Mouse (Mus musculus): Measurements from ENCODE around the gene Irs2. TPM values are rescaled to one million over a fixed set of nuclear protein-coding genes. Genes with fewer than 3 reads are reported as not detected.

Irs2 gene
- total and polyA plus RNA-seq, 3 experiments = 4.5 to 19.0 (median 13.5) TPM

- H3K79me2 ChIP-seq (replicated peaks; ENCODE audit: control insufficient read depth, insufficient read depth, low read length) = no peaks in the 10 kb centered on the region
These were observed 55.6 kb downstream of the Irs2 start for GRCm38 (mm10) chr8:10952706-10953105.

DNA sequence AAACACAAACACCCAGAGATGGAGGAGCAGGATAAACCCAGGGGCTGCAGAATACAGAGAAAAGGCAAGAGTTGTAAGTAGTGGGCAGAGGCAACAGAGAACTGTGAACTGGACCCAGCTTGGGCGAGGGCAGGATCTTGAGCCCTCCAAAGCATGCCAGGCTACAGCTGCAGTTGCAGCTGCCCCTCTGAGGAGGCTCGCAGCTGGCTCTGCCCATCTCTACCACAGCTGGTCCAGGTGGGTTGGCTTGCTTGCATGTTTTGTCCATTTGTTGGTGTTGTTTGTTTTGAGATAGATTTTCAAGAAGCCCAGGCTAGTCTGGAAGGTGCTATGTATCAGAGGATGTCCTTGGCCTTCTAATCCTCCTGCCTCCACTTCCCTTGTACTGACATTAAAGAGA is 56.0 kb downstream of the Irs2 start:
- intact Hi-C loops (cut with DNase I) = loop anchor here (5.0 kb wide), 1 partner anchor 50 kb away; no protein-coding TSS in a partner anchor
- no peaks in the 10 kb centered on the region for H3K27me3 ChIP-seq (ENCODE audit: control insufficient read depth, insufficient read depth, low read length)

More at GRCm38 (mm10) chr8:10952706-10953105, 55.6 kb downstream of the Irs2 start:
- Histone ChIP-seq H3K4me3 (no peak overlapping the region), H3K9ac (ENCODE audit: low read depth, low read length) (no peak overlapping the region), H3K4me1 (ENCODE audit: control insufficient read depth, insufficient read depth, low read length) (peaks cover 3% of the 10 kb centered on the region), H3K36me3 (ENCODE audit: control insufficient read depth, insufficient read depth, low read length) (no peaks in the 10 kb centered on the region), H3K27me3 (ENCODE audit: control insufficient read depth, insufficient read depth, low read length) (0 out of 2 replicates have a peak, but pooled peaks cover 1% of the 10 kb centered on the region), H3K27ac (no peak overlapping the region)
- WGBS = 48% methylated on average over 5 of the region's 5 CpGs
- DNase-seq = no peak
- TF ChIP-seq CTCF (IDR thresholded peaks at IDR 0.05) = no peak
- no peak for TF ChIP-seq EP300 (IDR thresholded peaks at IDR 0.05; ENCODE audit: insufficient read depth, low read depth, low read length)
- TF ChIP-seq POLR2A (IDR thresholded peaks at IDR 0.05; ENCODE audit: insufficient read depth, low read depth, low read length) = no peak
- intact Hi-C loops (cut with DNase I) = loop anchor here (5.0 kb wide), 1 partner anchor 50 kb away; no protein-coding TSS in a partner anchor

DNA sequence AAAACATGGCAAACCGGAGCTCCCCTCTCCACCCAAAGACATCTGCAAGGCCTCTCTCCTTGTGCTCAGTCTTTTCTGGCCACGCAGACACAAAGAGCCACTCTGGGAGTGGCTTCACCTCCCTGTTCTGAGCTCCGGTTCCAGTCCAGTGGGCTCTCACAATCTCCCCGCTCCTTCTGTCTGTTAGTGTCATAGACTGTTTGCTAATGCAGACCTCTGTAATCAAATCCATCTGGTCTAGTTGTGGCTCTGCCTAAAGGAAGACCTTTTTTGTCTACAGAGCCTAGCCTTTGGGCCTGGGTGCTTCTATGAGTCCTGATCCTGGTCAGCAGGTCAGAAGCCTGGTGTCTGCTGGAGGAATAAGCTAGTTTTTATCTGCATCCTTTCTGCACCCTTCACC is 56.7 kb downstream of the Irs2 start:
- no peaks in the 10 kb centered on the region for H3K36me3 ChIP-seq (ENCODE audit: control insufficient read depth, insufficient read depth, low read length)
- no peak overlapping the region for H3K27ac ChIP-seq
- TF ChIP-seq EP300 (IDR thresholded peaks at IDR 0.05; ENCODE audit: insufficient read depth, low read depth, low read length) (no peak), CTCF (IDR thresholded peaks at IDR 0.05) (no peak), POLR2A (IDR thresholded peaks at IDR 0.05; ENCODE audit: insufficient read depth, low read depth, low read length) (no peak)
- no peak for DNase-seq
- no peaks in the 10 kb centered on the region for H3K27me3 ChIP-seq (ENCODE audit: control insufficient read depth, insufficient read depth, low read length)
- intact Hi-C loops (cut with DNase I) = loop anchor here (5.0 kb wide), 1 partner anchor 51 kb away; no protein-coding TSS in a partner anchor
- H3K4me1 ChIP-seq (ENCODE audit: control insufficient read depth, insufficient read depth, low read length) = peaks cover 3% of the 10 kb centered on the region
- H3K79me2 ChIP-seq (replicated peaks; ENCODE audit: control insufficient read depth, insufficient read depth, low read length) = no peaks in the 10 kb centered on the region
- no peak overlapping the region for H3K9ac ChIP-seq (ENCODE audit: low read depth, low read length)
- no peak overlapping the region for H3K4me3 ChIP-seq
- 89% methylated on average over 4 of the region's 4 CpGs for WGBS

More for the DNA sequence above, 56.0 kb downstream of the Irs2 start:
- H3K79me2 ChIP-seq (replicated peaks; ENCODE audit: control insufficient read depth, insufficient read depth, low read length) = no peaks in the 10 kb centered on the region
- H3K4me3 ChIP-seq = no peak overlapping the region
- H3K9ac ChIP-seq (ENCODE audit: low read depth, low read length) = no peak overlapping the region
- no peak for DNase-seq
- no peaks in the 10 kb centered on the region for H3K36me3 ChIP-seq (ENCODE audit: control insufficient read depth, insufficient read depth, low read length)
- H3K4me1 ChIP-seq (ENCODE audit: control insufficient read depth, insufficient read depth, low read length) = peaks cover 3% of the 10 kb centered on the region
- 94% methylated on average over 2 of the region's 2 CpGs for WGBS
- TF ChIP-seq EP300 (IDR thresholded peaks at IDR 0.05; ENCODE audit: insufficient read depth, low read depth, low read length) (no peak), POLR2A (IDR thresholded peaks at IDR 0.05; ENCODE audit: insufficient read depth, low read depth, low read length) (no peak), CTCF (IDR thresholded peaks at IDR 0.05) (no peak)
- H3K27ac ChIP-seq = no peak overlapping the region

- no peaks in the 10 kb centered on the region for H3K79me2 ChIP-seq (replicated peaks; ENCODE audit: control insufficient read depth, insufficient read depth, low read length)
- TF ChIP-seq POLR2A (IDR thresholded peaks at IDR 0.05; ENCODE audit: insufficient read depth, low read depth, low read length) (0 out of 2 replicates have a peak, but pooled peaks have one; percentile 36), EP300 (IDR thresholded peaks at IDR 0.05; ENCODE audit: insufficient read depth, low read depth, low read length) (peak; percentile 91), CTCF (IDR thresholded peaks at IDR 0.05) (no peak)
- WGBS = 1% methylated on average over 23 of the region's 23 CpGs
- H3K36me3 ChIP-seq (ENCODE audit: control insufficient read depth, insufficient read depth, low read length) = no peaks in the 10 kb centered on the region
- intact Hi-C loops (cut with DNase I) = loop anchor here (2.0 kb wide), 1 partner anchor 19 kb away; no protein-coding TSS in a partner anchor
- H3K9ac ChIP-seq (ENCODE audit: low read depth, low read length) = no peak overlapping the region
- H3K27me3 ChIP-seq (ENCODE audit: control insufficient read depth, insufficient read depth, low read length) = no peaks in the 10 kb centered on the region
- H3K4me1 ChIP-seq (ENCODE audit: control insufficient read depth, insufficient read depth, low read length) = peaks cover 8% of the 10 kb centered on the region
- H3K4me3 ChIP-seq = peak overlapping the region; percentile 27
- H3K27ac ChIP-seq = no peak overlapping the region; the same call in 1 of the 2 replicates
- peak; percentile 95 to 98 for DNase-seq
These were observed 62.1 kb downstream of the Irs2 start for GRCm38 (mm10) chr8:10945939-10946740.

- no peaks in the 10 kb centered on the region for H3K79me2 ChIP-seq (replicated peaks; ENCODE audit: control insufficient read depth, insufficient read depth, low read length)
- H3K4me3 ChIP-seq = no peak overlapping the region
- H3K27ac ChIP-seq = no peak overlapping the region; the same call in 1 of the 2 replicates
- H3K4me1 ChIP-seq (ENCODE audit: control insufficient read depth, insufficient read depth, low read length) = peaks cover 8% of the 10 kb centered on the region
- no peaks in the 10 kb centered on the region for H3K36me3 ChIP-seq (ENCODE audit: control insufficient read depth, insufficient read depth, low read length)
- H3K9ac ChIP-seq (ENCODE audit: low read depth, low read length) = no peak overlapping the region
- WGBS = 50% methylated on average over 2 of the region's 2 CpGs
- no peaks in the 10 kb centered on the region for H3K27me3 ChIP-seq (ENCODE audit: control insufficient read depth, insufficient read depth, low read length)
- TF ChIP-seq POLR2A (IDR thresholded peaks at IDR 0.05; ENCODE audit: insufficient read depth, low read depth, low read length) = no peak
- TF ChIP-seq EP300 (IDR thresholded peaks at IDR 0.05; ENCODE audit: insufficient read depth, low read depth, low read length) = no peak
- TF ChIP-seq CTCF (IDR thresholded peaks at IDR 0.05) = no peak
- intact Hi-C loops (cut with DNase I) = loop anchor here (2.0 kb wide), 1 partner anchor 19 kb away; no protein-coding TSS in a partner anchor
- no peak for DNase-seq
These were observed 62.8 kb downstream of the Irs2 start for GRCm38 (mm10) chr8:10945490-10945889.

Measured in heart, adult 2 months (tissue).